Mouse (Mus musculus): ENCODE measurements at regions not wholly inside any gene's neighbourhood (a gene's known extent, or its start where the extent isn't known, plus 50 kb on each side); places are given as distances from the start of the nearest gene placed in this dataset.
"Not testable (repeated sequence)": the region's sequence is repeated elsewhere in the genome, so short reads cannot be mapped to it uniquely, and the experiment has no call there.

DNA sequence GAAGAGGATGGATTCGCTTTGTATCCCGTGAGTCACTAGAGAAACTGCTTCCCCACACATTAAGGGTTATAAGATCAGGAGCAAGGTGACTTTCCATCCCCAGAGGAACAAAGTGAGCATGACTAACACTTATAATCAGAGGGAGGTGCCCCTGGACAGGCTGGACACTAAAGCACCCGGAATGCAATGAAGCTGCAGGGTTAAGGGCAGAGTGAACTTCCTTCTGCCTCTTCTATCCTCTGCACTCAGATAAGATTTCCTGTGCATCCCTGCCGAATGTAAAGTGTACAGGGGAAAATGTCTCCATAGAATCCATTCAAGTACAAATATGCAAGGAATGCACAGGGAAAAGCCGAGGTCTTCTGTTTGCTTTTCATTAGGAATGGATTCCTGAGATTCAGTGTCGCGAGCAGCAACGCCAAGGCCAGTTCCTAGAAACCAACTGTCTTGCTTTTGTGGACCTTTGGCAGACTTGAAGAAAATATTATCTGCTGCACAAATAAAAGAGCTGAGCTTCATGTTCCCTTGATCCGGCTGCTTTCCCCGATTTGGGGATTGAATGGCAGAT lies 58.5 kb upstream of the Fbxl7 start:
- no peak for DNase-seq

DNA sequence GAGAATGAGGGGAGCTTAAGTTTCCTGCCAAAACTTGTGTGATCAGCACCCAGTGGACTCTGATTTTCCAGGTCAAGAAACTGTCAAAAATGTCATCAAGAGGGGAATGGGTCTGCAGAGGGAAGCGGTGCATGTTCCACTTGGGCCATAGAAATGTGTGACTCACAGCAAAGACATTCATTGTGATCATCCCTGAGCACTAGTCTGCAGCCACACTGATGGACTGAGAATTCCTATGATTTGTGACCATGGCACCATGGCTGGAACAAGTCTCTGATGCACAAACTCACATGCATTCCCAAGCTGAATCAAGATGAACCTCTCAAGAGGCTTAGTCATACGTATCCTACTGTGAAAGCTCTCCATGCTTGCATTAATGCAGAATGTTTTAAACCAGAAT lies 63.6 kb upstream of the Fbxl7 start:
- DNase-seq, result no peak

DNA sequence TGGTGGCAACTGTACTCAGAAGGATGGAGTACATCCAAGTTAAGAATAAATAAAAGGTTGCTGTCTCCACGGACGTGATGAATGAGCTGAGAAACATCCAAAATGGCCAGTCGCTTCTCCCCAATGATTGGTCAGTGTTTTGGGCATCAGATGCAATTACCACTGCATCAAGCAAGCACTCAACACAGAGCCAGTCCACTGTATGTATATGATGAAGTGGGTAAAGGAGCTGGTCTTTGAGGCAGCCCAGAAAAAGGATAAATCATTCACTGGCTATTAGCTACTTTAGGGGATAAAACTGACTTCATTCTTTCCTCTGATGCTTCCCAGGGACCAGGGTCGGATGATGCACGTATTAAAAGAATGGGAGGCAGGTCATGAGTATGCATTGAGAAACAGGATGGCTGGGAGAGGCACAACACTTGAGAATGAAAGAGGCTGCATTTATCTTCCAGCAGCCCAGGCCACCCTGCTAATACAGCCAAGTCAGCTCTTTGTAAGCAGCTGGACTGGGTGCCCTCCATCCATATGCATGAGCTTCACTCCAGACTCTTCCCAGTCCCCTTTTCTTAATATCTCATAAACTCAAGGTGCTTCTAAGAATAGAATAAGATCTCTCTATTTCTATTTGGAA lies 73.1 kb upstream of the Fbxl7 start:
- DNase-seq, result no peak

DNA sequence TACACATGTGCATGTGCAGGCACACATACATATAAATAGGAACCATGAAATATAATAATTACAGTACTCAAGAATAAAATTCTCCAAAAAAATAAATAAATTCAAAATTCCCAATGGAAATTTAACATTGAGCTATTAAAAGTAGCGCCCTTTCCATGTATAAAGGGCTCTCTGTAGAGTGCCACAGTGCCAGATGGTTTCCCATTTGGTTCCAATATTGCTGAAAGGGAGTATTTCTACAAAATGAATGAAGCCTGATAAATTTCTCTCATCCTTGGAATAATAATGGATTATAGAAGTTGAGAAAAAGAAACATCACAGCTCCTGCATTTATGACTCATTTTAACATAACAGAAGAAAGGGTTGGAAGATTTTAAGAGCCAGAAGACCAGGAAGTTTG lies 75.4 kb upstream of the Fbxl7 start:
- no peak for DNase-seq

DNA sequence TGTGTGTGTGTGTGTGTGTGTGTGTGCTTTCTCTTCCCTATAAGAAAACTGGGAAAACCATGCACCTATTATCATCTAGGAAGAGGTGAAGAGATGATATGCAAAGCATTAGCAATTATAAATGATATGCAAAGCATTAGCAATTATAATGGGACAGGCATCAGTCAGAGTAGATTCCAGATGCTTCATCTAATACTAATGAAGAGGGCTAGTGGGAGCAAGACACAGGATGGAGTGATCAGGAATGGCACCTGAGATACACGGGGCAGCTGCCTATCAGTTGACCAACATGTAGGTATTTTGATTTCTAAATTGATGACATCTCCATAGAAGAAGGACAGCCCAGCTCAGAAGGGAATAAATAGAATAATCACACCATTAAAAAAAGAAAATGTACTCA lies 97.7 kb upstream of the Fbxl7 start:
- DNase-seq, result no peak

DNA sequence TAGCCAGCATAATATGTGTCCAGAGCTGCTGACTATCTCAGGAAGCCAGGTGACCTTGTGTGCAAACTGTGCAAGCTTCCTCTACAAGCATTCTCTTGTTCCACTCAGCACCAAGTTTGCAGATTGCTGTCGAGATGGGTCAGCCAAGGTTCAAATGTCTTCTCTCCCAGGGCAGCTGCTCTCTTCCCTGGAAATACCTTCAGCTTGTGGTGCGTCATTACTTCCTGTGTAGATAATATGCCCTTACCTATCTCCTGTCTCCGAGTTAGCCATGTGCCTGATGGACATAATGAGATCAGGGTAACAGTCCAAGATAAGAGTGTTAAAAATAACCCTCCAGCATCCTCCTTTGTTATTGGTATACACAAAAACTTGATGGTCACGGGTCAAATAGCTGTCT lies 113.7 kb upstream of the Fbxl7 start:
- DNase-seq, result no peak

DNA sequence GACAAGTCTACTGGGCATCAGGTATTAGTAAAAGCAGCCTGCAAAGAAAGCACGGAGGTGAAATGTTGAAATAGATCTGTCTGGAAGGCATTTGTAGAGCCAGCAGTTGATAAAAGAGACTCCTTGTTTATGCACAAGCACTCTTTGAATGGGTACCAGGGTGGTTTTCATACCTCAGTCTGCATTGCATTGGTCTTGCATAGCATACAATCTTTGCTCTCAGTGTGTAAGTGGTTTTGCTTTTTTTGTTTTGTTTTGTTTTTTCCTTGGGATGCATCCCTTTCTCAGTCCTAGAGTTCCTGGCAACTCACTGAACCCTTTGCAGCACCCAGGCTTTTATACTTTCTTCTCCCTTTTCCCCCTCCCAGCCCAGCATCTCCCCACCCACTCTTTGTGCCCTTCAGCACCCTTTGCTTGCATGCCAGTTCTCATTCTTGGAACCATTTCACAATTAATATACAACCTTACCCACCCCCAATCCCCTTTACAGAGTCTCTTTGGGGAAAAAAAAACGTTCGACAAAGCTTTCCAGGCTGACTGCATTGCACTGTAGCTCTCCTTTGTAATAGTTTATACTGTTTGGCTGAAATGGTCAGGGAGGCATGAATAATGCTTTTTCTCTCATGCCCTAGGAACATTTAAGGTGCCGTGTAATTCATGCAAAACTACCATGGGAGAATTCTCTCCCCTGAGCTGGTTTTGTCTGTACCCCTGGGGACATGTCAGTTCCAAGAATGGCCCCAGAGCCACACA lies 118.7 kb upstream of the Fbxl7 start:
- DNase-seq, result no peak

DNA sequence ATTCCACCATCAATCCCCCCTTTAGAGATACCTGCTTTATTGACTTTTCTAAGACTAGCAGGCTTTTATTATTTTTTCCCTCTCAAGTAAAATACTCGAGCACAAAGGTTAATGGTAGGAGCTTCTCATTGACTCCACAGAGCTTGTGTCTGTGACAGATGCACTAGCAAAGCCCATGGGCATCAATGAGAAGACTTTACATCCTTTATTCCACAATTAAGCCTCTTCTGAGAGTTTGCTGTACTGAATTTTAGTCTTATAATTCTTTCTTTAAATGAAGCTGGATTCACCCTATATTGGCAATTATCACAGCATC lies 119.2 kb upstream of the Fbxl7 start:
- DNase-seq, result no peak

DNA sequence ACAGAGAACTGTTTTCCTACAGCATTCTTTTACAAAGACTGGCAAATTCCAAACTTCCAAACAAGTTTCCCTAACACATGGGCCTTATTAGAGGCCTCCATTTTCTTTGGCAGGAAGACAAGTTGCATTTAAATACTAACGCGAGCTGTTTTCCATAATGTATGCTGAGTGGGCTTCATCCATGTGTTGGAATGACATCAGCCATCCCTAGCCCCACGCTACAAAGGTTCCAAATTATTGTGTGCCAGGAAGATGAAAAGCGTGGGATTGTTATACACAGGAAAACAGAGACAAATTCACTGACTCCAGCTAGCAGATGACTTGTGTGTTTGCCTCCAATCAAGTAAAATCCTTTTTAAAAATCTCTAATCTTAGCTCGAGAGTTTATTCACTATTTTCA lies 125.1 kb upstream of the Fbxl7 start:
- no peak for DNase-seq

DNA sequence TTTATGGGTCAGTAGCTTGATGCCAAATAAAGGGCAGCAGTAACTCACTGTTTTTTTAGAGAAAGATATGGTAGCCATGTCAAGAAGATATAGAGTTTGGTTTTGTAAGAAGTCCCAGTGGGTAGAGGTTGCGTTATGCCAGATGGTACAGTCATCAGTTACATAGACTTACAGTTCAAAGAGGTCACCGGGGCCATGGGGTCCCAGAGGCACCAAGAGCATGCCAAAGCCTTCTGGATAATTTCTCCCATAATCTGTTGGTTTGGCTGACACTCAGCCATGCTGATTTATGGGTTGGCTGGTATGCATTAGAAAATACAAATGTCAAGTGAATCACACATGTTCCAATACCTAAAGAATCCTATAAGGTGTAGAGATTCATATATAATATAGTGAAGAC lies 137.9 kb upstream of the Fbxl7 start:
- DNase-seq, result no peak

DNA sequence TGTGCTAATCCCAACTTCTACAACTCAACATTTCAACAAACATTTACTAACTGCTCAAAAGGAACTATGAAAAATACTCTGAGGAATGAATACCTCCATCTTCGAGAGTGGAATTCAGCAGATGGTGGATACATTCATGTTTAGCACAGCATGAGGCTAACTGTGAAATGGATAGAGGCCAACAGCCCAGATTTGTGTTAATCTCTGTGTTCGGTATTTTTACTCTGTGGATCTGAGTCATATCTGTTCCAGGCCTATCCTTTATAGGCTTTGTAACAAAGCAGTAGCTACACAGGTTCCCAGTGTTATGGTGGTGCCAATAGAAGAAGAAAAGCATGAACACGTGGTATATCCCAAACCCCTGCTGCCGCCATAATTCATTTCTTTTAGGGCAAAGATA lies 148.4 kb upstream of the Fbxl7 start:
- no peak for DNase-seq

DNA sequence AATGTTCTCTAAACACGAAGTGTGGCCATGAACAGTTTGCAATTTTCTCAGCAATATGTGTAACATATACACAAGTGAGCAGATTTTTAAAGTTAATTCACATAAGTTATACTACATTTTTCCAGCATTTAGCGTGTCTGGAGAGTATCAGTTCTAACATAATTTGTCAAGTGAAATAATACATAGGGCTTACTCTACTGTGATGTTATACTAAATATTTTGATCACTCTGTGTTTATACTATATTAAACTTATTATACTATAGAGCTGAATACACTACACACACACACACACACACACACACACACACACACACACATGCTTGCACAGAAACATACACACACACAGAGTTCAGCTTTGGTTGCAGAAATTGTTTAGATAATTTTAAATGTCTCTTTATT lies 155.3 kb upstream of the Fbxl7 start:
- DNase-seq, result no peak

DNA sequence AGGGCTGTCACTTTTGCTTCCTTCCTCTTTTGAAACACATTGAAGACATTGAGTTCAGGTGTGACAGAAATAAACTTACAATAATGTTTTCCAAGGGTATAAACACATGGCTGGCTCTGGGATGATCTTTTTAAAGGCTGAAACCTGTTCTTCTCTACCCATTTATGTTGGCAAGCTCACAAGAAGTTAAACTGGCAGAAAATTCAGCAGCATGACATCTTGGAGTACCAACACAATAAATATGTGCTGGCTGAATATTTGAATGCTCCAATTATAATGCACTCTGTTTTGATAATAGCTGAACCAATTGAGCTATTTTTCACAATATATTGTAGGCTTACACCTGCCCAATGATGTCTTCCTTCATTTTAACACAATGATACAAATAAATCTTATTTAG lies 168.1 kb upstream of the Fbxl7 start:
- no peak for DNase-seq

DNA sequence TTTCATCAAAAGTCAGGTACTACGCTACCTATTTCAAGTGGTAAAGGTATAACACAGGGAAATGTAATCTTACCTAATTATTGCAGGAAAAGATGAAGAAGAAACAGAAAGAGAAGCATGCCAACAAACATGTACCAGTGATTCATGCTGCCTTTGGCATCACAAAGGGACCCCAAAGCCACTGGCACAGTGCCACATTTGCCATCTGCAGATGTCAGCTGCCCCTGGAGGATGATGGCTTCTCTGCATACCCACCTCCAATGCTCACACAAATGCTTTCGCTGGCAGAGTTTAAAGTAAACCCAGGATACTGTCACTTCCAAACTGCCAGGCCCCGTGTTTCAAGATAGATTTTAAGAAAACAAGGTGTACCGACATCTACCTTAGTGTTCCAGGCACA lies 168.6 kb upstream of the Fbxl7 start:
- no peak for DNase-seq

DNA sequence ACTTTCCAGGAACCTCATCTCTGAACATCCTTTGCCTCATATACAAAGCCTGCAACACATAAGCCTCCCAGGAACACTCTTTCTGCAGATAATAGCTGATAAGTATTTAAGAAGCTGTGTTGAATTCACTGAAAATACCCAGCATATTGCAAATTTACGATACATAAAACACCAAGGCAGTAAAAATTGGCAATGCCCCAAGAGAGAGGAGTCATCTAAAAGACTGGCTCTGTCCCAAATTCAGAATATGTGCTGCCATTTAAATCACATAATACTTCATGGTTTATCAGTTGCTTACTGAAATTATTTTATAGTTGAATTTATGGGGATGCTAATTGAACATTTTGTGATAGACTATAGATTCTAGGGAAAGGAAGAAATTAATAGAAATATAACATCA lies 172.3 kb upstream of the Fbxl7 start:
- DNase-seq, result no peak

DNA sequence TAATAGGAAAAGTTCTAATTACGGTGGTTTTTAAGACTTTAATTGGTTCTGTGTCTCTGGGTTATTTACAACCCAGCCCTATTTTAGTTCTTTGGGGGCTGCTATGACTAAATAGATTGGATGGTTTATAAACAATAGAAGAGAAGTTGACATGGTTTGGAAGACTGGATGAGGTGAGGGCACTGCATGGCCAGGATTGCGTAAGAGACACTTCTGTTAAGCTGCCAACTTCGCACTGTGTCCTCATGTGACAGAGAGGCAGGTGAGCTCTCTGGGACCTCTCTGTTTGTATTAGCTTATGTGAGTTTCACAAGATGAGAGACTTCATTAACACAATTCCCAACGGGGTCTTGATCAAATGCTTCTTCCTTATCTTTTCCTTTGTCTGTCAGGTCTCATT lies 182.5 kb upstream of the Fbxl7 start:
- no peak for DNase-seq

DNA sequence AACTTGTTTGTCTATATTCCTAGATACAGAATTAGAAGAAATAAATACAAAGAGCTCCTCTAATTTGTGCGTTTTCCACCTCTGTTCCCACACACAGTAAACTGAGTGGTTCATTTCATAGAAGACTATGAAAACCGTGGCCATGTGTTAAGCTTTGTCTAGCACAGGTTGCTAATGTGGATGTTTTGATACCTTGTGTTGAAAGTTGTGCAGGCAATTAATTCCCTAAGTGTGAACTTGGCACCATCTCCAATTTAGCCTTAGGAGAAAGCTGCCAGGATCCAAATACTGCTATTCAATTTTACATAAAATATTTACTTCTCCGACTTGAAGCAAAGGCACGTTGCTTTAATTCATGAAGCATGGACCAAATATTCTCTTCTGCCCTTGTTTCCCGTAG lies 187.4 kb upstream of the Fbxl7 start:
- no peak for DNase-seq

DNA sequence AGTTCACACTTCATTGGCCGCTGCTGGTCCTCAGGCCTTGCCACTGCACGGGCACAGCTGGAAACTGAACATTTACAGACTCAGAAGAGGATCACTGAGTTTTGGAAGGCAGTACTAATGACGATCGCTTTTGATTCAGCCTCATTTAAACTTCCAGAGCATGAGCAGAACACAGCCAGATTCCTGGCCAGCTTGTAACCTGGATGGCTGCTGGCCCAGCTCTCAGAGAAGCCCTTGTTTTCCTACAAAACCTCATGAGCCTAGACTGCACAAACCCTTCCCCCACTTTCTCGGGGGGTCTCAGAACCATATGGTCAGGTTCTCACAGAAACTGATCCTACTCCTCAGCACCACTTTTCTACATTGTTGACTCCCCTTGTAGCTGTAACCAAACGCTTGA lies 188.2 kb upstream of the Fbxl7 start:
- no peak for DNase-seq

DNA sequence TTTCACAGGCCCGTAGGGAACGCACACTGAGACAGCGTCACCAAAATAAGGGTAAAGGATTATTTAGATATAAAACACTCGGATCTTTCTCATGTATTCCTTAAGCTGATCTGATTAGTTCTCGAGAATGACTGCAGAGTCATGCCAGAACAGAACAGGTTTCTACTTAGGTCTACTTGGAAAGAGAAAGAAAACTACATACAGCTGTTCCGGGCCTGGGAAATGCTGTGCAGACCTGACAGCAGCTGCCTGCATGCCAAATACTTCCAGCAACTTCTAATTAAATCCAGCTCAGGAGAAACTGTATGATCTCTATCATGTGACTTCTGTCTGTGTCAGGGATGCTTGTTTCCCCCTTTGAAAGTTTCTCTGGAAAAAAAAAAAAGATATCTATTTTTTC lies 193.8 kb upstream of the Fbxl7 start:
- no peak for DNase-seq

DNA sequence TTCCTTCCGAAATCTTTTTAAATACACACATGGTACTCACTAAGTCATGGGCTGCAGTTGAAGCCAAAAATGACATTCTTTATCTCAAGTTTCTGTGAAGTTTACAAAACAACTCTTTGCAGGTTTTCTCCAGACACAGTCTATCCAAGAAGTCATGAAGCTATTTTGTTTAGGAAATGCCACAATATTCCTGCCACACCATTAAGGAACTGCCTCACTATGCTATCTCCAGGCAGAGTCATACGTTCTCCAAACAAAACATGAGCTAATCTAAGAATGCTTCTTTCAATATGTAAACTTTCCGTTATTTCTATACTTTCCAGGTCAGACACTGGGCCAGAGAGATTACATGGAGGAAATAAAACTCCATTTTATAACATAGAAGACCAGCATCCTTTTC lies 198.7 kb upstream of the Fbxl7 start:
- no peak for DNase-seq

DNA sequence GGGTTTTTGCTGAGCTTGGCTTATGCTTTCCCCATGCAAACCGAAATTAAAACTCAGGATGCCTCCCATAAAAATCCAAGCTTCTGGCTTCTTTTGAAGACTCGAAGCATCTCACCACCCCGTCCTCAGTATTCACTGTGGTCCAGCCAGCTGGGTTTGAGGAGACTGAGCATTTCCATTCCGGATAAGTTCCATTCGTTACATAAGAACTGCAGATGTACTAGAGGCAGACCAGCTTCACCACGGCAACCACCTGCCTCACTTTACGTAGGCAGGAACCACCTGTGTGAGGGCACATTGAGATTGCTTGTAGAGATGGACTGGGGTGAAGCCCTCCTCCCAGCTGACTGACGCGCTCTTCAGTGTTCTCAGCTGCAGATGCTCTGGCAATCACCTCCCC lies 199.9 kb upstream of the Fbxl7 start:
- DNase-seq, result no peak

DNA sequence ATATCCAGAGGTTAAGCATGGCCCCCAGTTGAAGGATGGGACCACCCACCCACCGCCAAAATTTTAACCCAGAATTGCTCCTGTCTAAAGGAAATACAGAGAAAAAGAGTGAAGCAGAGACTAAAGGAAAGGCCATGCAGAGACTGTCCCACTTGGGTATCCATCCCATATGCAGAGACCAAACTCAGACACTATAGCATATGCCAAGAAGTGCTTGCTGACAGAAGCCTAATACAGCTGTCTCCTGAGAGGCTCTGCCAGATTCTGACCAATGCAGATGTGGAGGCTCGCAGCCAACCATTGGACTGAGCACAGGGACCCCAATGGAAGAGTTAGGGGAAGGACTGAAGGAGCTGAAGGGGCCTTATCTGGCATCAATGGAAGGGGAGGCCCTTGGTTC lies 206.2 kb upstream of the Fbxl7 start:
- not testable (repeated sequence) for DNase-seq

DNA sequence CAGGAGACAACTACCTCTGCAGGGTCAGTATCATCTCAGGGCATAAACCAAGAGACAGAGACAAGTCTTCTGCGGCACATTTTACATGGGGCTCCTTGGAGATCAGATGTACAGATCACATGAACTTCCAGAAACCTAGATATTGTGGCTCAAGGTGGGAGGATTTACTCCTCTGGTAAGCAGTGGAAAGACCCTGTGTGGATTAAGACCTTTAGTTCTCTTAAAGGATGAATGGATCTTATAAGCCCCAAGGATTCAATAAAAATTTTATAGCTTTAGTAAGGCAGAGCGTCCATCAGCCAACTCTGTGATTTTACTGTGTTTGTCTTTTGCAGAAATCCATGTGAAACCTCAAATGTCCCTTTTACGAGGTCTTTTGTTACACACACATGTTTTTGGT lies 213.8 kb upstream of the Fbxl7 start:
- no peak for DNase-seq

DNA sequence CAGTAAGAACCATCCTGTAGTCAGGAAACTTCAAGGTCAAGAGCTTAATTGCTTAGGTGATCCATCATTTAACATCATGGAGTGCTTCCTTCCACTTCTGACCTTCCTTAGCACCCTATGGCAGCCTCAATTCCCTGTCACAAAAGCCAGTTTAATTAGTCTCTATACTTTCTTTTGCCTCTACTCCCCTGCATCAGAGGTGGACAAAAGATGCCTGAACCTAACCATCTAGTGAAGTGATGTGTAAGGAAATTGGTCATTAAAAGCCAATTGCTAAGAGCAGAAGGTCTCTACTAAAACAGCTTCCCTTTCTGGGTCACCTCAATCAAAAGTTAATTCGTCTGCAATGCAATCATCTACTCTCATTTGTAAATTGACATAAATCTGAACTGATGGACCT lies 234.3 kb upstream of the Fbxl7 start:
- DNase-seq, result no peak

DNA sequence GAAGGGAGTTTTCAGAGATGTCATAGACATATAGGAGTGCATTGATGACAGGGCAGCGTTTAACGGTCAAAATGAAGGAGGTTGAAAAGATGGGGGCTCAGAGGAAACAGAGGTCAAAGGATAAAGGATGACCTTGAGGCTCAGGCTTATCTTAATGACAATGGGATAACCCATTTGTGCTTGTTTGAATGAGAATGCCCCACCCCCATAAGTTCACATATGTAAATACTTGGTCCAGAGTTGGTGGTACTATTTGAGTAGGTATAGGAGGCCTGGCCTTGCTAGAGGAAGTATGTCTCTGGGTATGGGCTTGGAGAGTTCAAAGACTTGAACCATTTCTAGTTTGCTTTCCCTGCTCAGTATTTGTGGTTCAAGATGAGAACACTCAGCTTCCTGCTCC lies 237.4 kb upstream of the Fbxl7 start:
- DNase-seq, result no peak

All from liver (tissue).